Mouse (Mus musculus) c-Kit-negative CD71-positive TER-119-positive erythroid progenitor cells, embryonic 14.5 days (primary cell): ENCODE data around the gene Cep83.

Experiments
- DNase-seq: peaks from one replicate; pipeline ENCODE4 v3.0.0-alpha.2; 2013; ENCODE audit warnings: low read depth, low spot score

Cep83 gene

GRCm38 (mm10) chr10:94779319-94779718, 90.9 kb downstream of the Cep83 start:
- DNase-seq: no peak

- no peak for DNase-seq
Measured at GRCm38 (mm10) chr10:94780618-94781262, 92.3 kb downstream of the Cep83 start.

GRCm38 (mm10) chr10:94789205-94789604, 100.8 kb downstream of the Cep83 start:
- no peak for DNase-seq

GRCm38 (mm10) chr10:94793914-94794313, 105.5 kb downstream of the Cep83 start:
- DNase-seq: no peak

- DNase-seq: no peak
Measured at GRCm38 (mm10) chr10:94794666-94795244, 106.3 kb downstream of the Cep83 start.

- no peak for DNase-seq
Measured at GRCm38 (mm10) chr10:94798128-94798527, 109.7 kb downstream of the Cep83 start.

GRCm38 (mm10) chr10:94799485-94800239, 111.2 kb downstream of the Cep83 start:
- no peak for DNase-seq

GRCm38 (mm10) chr10:94800677-94801354, 112.4 kb downstream of the Cep83 start:
- no peak for DNase-seq

- DNase-seq: no peak
Measured at GRCm38 (mm10) chr10:94804029-94804908, 115.8 kb downstream of the Cep83 start.

- DNase-seq: no peak
Measured at GRCm38 (mm10) chr10:94804909-94805220, 116.4 kb downstream of the Cep83 start.

- DNase-seq: no peak
Measured at GRCm38 (mm10) chr10:94807323-94807722, 118.9 kb downstream of the Cep83 start.

- no peak for DNase-seq
Measured at GRCm38 (mm10) chr10:94808275-94808674, 119.8 kb downstream of the Cep83 start.

- no peak for DNase-seq
Measured at GRCm38 (mm10) chr10:94809946-94810472, 121.6 kb downstream of the Cep83 start.

GRCm38 (mm10) chr10:94811907-94812851, 123.7 kb downstream of the Cep83 start:
- no peak for DNase-seq

GRCm38 (mm10) chr10:94818127-94818526, 129.7 kb downstream of the Cep83 start:
- no peak for DNase-seq

- no peak for DNase-seq
Measured at GRCm38 (mm10) chr10:94818781-94819665, 130.6 kb downstream of the Cep83 start.

GRCm38 (mm10) chr10:94823971-94824760, 135.7 kb downstream of the Cep83 start:
- no peak for DNase-seq

- DNase-seq: no peak
Measured at GRCm38 (mm10) chr10:94825951-94826350, 137.5 kb downstream of the Cep83 start.
